Mouse (Mus musculus) kidney, embryonic 14.5 days (tissue): ENCODE data around the gene Cux1. TPM values are rescaled to one million over a fixed set of nuclear protein-coding genes. Genes with fewer than 3 reads are reported as not detected.
"Not testable (repeated sequence)": the region's sequence is repeated elsewhere in the genome, so short reads cannot be mapped to it uniquely, and the experiment has no call there.

Experiments
- ATAC-seq: fragments of 200-750 bp; cut with Nextera tagmentation; 2 replicates; pipeline ENCODE4 v1.8.0; 2017; ENCODE audit warnings: moderate number of reproducible peaks, mild to moderate bottlenecking, moderate TSS enrichment, moderate library complexity; ENCODE audit not compliant: low FRiP score, low TSS enrichment
- H3K27ac ChIP-seq: fragments of 300-500 bp; sonication (generic); 2 replicates; pipeline ENCODE4 v1.5.1; 2014; ENCODE audit warnings: low read depth, mild to moderate bottlenecking, low read length, moderate library complexity, mixed read lengths
- H3K27me3 ChIP-seq: fragments of 300-500 bp; sonication (generic); 2 replicates; pipeline ENCODE4 v1.6.1; 2014; ENCODE audit warnings: mild to moderate bottlenecking, low read length; ENCODE audit not compliant: control insufficient read depth, insufficient read depth
- H3K36me3 ChIP-seq: fragments of 300-500 bp; sonication (generic); 2 replicates; pipeline ENCODE4 v1.6.1; 2014; ENCODE audit warnings: low read length, mixed read lengths; ENCODE audit not compliant: control insufficient read depth, insufficient read depth
- H3K4me1 ChIP-seq: fragments of 300-500 bp; sonication (generic); 2 replicates; pipeline ENCODE4 v1.6.1; 2014; ENCODE audit warnings: low read length, mixed read lengths; ENCODE audit not compliant: control insufficient read depth, insufficient read depth
- H3K4me2 ChIP-seq: fragments of 300-500 bp; sonication (generic); replicated peaks from 2 replicates; pipeline ENCODE4 v1.6.1; 2014; ENCODE audit warnings: low read depth, mild to moderate bottlenecking, low read length
- H3K4me3 ChIP-seq: fragments of 300-500 bp; sonication (generic); 2 replicates; pipeline ENCODE4 v1.5.1; 2014; ENCODE audit warnings: mild to moderate bottlenecking, low read length
- H3K9ac ChIP-seq: fragments of 300-500 bp; sonication (generic); 2 replicates; pipeline ENCODE4 v1.6.1; 2014; ENCODE audit warnings: low read depth, mild to moderate bottlenecking, low read length, moderate library complexity
- H3K9me3 ChIP-seq: fragments of 300-500 bp; sonication (generic); 2 replicates; pipeline ENCODE4 v1.6.1; 2016; ENCODE audit warnings: low read length; ENCODE audit not compliant: control insufficient read depth
- WGBS: fragments of 180-500 bp; shearing (Covaris S2); extraction: QIAGEN DNeasy Blood & Tissue Kit; methylation state at CpG from one replicate; pipeline ENCODE4 v1.1.7; 2014; 5-methylcytosine and 5-hydroxymethylcytosine counted together
- polyA plus RNA-seq: library from polyadenylated mRNA; unstranded; fragments of >200 nt; fragmentation: Nextera tagmentation; extraction: Ambion mirVana; gene quantifications from 2 replicates; pipeline ENCODE4 v1.2.1, GENCODE M21; 2014

Gene Cux1
- polyA plus RNA-seq, 1 experiment from 2014 or later, result 105 TPM

GRCm38 (mm10) chr5:136470985-136471735 is 96.1 kb downstream of the Cux1 start:
- not testable (repeated sequence) for H3K27ac ChIP-seq, ATAC-seq, H3K4me3 ChIP-seq, H3K9me3 ChIP-seq, H3K36me3 ChIP-seq, H3K4me2 ChIP-seq, H3K9ac ChIP-seq, H3K27me3 ChIP-seq
- WGBS, result 33% methylated on average over 2 of the region's 2 CpGs
- peaks cover 62% of the 10 kb centered on the region for H3K4me1 ChIP-seq

- no peaks in the 10 kb centered on the region for H3K27me3 ChIP-seq
- H3K36me3 ChIP-seq, result 0 out of 2 replicates have a peak, but pooled peaks cover 3% of the 10 kb centered on the region
- no peak overlapping the region for H3K27ac ChIP-seq
- no peaks in the 10 kb centered on the region for H3K9me3 ChIP-seq
- H3K4me1 ChIP-seq, result peaks cover 80% of the 10 kb centered on the region
- no peak overlapping the region for H3K4me3 ChIP-seq
- H3K9ac ChIP-seq, result no peak overlapping the region
- no peak for ATAC-seq
- 30% methylated on average over 1 of the region's 1 CpGs for whole genome bisulfite sequencing
- H3K4me2 ChIP-seq, result no peak overlapping the region
Observed at GRCm38 (mm10) chr5:136469301-136469700, 98.0 kb downstream of the Cux1 start.

GRCm38 (mm10) chr5:136467360-136467999 is 99.8 kb downstream of the Cux1 start:
- Histone ChIP-seq H3K4me3 (no peak overlapping the region), H3K27me3 (no peaks in the 10 kb centered on the region), H3K9me3 (no peaks in the 10 kb centered on the region), H3K36me3 (0 out of 2 replicates have a peak, but pooled peaks cover 3% of the 10 kb centered on the region), H3K4me2 (no peak overlapping the region), H3K4me1 (peaks cover 68% of the 10 kb centered on the region), H3K27ac (peak overlapping the region; percentile 77; the same call in 1 of the 2 replicates), H3K9ac (no peak overlapping the region)
- 12% methylated on average over 6 of the region's 8 CpGs for WGBS
- ATAC-seq, result peak; percentile 86

GRCm38 (mm10) chr5:136465770-136466406 is 101.4 kb downstream of the Cux1 start:
- Histone ChIP-seq H3K4me1 (peaks cover 57% of the 10 kb centered on the region), H3K9ac (no peak overlapping the region), H3K27me3 (no peaks in the 10 kb centered on the region), H3K4me3 (no peak overlapping the region), H3K9me3 (no peaks in the 10 kb centered on the region), H3K27ac (peak overlapping the region; percentile 33), H3K36me3 (0 out of 2 replicates have a peak, but pooled peaks cover 3% of the 10 kb centered on the region), H3K4me2 (no peak overlapping the region)
- WGBS, result 28% methylated on average over 11 of the region's 11 CpGs
- ATAC-seq, result no peak

- no peaks in the 10 kb centered on the region for H3K27me3 ChIP-seq
- peaks cover 58% of the 10 kb centered on the region for H3K4me1 ChIP-seq
- WGBS, result 34% methylated on average over 5 of the region's 5 CpGs
- no peak overlapping the region for H3K4me2 ChIP-seq
- 0 out of 2 replicates have a peak, but pooled peaks cover under 1% of the 10 kb centered on the region for H3K36me3 ChIP-seq
- H3K9ac ChIP-seq, result no peak overlapping the region
- H3K4me3 ChIP-seq, result no peak overlapping the region
- peak overlapping the region; percentile 33; the same call in 1 of the 2 replicates for H3K27ac ChIP-seq
- no peaks in the 10 kb centered on the region for H3K9me3 ChIP-seq
- ATAC-seq, result no peak
Observed at GRCm38 (mm10) chr5:136465366-136465765, 101.9 kb downstream of the Cux1 start.

- WGBS, result 31% methylated on average over 3 of the region's 3 CpGs
- H3K9me3 ChIP-seq, result no peaks in the 10 kb centered on the region
- H3K36me3 ChIP-seq, result no peaks in the 10 kb centered on the region
- ATAC-seq, result no peak
- H3K4me2 ChIP-seq, result no peak overlapping the region
- H3K27ac ChIP-seq, result peak overlapping the region; percentile 25; the same call in 1 of the 2 replicates
- H3K4me1 ChIP-seq, result peaks cover 54% of the 10 kb centered on the region
- H3K4me3 ChIP-seq, result no peak overlapping the region
- H3K27me3 ChIP-seq, result no peaks in the 10 kb centered on the region
- no peak overlapping the region for H3K9ac ChIP-seq
Observed at GRCm38 (mm10) chr5:136464849-136465248, 102.4 kb downstream of the Cux1 start.

GRCm38 (mm10) chr5:136464128-136464527 is 103.2 kb downstream of the Cux1 start:
- Histone ChIP-seq H3K27ac (peak overlapping the region; percentile 25), H3K9ac (no peak overlapping the region)
- ATAC-seq, result no peak

GRCm38 (mm10) chr5:136462613-136463012 is 104.7 kb downstream of the Cux1 start:
- WGBS, result 73% methylated on average over 6 of the region's 6 CpGs
- H3K36me3 ChIP-seq, result no peaks in the 10 kb centered on the region
- H3K27me3 ChIP-seq, result no peaks in the 10 kb centered on the region
- no peaks in the 10 kb centered on the region for H3K9me3 ChIP-seq
- H3K27ac ChIP-seq, result no peak overlapping the region
- H3K4me3 ChIP-seq, result no peak overlapping the region
- ATAC-seq, result no peak
- no peak overlapping the region for H3K4me2 ChIP-seq
- H3K4me1 ChIP-seq, result peaks cover 57% of the 10 kb centered on the region
- H3K9ac ChIP-seq, result no peak overlapping the region

More at GRCm38 (mm10) chr5:136464128-136464527, 103.2 kb downstream of the Cux1 start:
- H3K9me3 ChIP-seq, result no peaks in the 10 kb centered on the region
- peaks cover 56% of the 10 kb centered on the region for H3K4me1 ChIP-seq
- H3K4me2 ChIP-seq, result 0 out of 2 replicates have a peak overlapping the region, but pooled peaks have one; percentile 5
- WGBS, result 47% methylated on average over 2 of the region's 2 CpGs
- no peaks in the 10 kb centered on the region for H3K27me3 ChIP-seq
- no peaks in the 10 kb centered on the region for H3K36me3 ChIP-seq
- no peak overlapping the region for H3K4me3 ChIP-seq
